Mouse (Mus musculus): ENCODE results near the gene Folh1.

GRCm38 (mm10) chr7:86760751-86761150 lies 15.0 kb downstream of the Folh1 start:
- TF ChIP-seq CTCF (IDR thresholded peaks at IDR 0.05; ENCODE audit: borderline replicate concordance, insufficient read depth, low read depth, low read length) (no peak), POLR2A (IDR thresholded peaks at IDR 0.05; ENCODE audit: borderline replicate concordance, insufficient read depth, low read length) (no peak)
